Mouse (Mus musculus): ENCODE results near the gene Mad1l1.

DNA sequence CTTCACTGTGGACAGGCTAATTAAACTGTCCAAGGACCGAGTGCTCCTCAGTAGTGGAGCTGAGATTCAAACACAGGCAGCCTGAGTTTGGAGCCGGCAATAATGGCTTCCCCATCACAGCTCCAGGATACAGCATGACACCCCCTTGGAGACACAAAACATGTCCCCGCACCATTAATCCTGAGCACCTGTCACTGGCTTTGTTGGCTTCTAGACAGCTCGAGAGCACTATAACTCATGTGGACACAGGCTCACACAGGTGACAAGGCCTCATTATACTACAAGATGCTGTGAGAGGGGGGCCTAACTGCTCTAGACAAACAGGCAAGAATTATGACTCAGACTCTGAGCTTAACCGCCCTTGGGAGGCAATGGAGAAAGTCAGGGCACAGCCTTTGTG lies 66.1 kb downstream of the Mad1l1 start:
- TF ChIP-seq CTCF (IDR thresholded peaks at IDR 0.05; ENCODE audit: low read depth, low read length) (no peak), POLR2A (IDR thresholded peaks at IDR 0.05; ENCODE audit: extremely low read depth, insufficient read depth, low read length) (no peak)

Measured in liver, adult 2 months (tissue).